Mouse (Mus musculus) leukemia stem cell, adult 10-12 weeks (primary cell): Measurements from ENCODE around the gene Mthfs. TPM values are rescaled to one million over a fixed set of nuclear protein-coding genes. Genes with fewer than 3 reads are reported as not detected.

Source experiments
- polyA plus RNA-seq: library from polyadenylated mRNA; stranded (reverse); fragments of >175 nt; gene quantifications from 2 replicates; pipeline ENCODE4 v1.2.3, GENCODE M21; 2012; ENCODE audit warnings: low replicate concordance

The Mthfs gene
- 2.8 TPM in 1 of 2 replicates, not detected in the other for polyA plus RNA-seq

DNA sequence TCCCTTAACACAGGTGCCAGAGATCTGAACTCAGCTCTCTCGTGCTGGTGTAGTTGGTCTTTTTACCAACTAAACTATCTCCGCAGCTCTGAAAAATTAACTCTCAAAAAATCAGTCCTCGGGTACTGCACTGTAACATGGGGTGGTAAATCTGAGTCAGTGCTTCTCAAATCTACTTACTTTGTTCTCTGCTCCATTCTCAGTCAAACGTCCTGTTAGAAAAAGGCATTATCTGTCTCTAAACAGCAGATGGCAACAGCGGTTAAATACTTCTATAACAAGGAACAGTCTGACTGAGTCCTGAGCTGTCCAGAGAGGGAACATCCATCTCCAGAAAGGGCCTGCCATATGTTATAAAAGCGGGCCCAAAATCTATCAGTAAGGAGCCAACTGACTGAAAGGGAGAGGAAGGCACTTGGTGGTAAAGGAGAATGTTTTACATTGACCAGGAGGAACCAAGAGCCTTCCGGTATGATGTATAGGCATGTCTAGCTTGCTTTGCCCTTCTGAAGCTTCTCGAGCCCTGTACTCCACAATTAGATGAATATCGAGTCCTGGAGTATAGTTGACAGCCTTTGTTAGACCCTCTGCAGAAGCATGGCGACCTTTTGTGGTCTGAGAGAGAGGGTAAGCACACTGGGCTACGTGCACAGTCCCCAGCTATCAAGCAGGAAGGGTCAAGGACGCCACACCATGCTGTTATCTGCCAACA lies at the start of gene Mthfs:
Mthfs (plus strand) TSS at position 324 of the 712 bp plus-strand sequence.

DNA sequence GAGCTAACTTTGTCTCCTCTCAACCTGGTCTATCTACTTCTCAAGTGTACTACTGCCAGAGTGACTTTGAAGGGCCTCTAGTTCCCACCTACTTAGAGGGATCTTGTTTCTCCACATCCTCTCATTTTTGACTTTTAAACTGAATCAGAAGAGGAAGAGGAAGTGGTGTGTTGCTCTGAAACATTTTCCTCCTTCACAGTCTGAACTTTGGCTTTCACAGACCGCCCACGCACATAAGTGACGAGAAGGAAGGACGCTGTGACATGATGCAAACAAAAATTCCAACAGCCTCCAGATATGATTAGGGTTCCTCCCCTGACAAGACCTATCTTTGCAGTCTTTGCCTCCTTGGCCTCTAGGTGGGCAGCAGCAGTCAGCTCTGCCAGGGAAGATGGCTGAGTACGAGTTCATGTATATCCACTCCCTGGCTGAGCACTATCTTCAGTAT lies 11.5 kb upstream of the Mthfs start, which contains the start of the genes Bcl2a1b and Gm29094:
Bcl2a1b (plus strand) TSS at position 241 of the 448 bp plus-strand sequence.
Gm29094 (plus strand) TSS at position 411 of the 448 bp plus-strand sequence.

Other genes starting within 250 kb of the Mthfs start
- gene Trim43b, start 117.8 kb upstream of the Mthfs start, polyA plus RNA-seq = not detected in 2 replicates
- gene Bcl2a1b, start 11.5 kb upstream of the Mthfs start, polyA plus RNA-seq = 0.38 and 0.54 TPM in 2 replicates
- gene Gm29094, start 11.3 kb upstream of the Mthfs start, polyA plus RNA-seq = not detected in 2 replicates